Comparison of ENCODE assay signal across 31 mouse cellular contexts in the genomic region with DNA sequence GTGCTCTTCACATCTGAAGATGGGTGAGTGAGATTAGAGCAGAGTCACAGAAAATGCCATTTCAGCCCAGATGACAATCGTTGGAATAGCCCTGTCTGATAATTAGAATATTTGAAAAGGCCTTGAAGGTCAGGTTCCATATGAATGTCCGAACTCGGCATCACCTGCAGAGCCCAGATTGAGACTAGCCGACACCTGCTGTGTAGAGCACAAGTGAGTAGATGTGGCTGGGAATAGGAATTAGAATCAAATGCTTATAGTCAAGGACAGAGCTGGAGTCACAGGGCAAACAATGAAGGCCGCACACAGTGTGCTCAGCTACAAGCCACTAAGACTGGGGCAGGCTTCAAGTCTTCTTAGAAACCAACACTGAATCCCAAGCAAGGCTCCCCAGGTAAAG.
"Had no signal": no experiment of that assay in that cellular context is flagged by ENCODE, and none has a peak within 500 bp of the region (broad histone marks: within the 10 kb centered on the region; RNA-seq: fewer than 3 reads in every experiment).

No protein-coding gene starts in this region.

- H3K36me3 ChIP-seq: liver, embryonic 12.5 days; liver, embryonic 15.5 days; midbrain, embryonic 12.5 days; midbrain, embryonic 15.5 days had no signal

- H3K27ac ChIP-seq: left cerebral cortex, adult 2 months; limb, embryonic 10.5 days; limb, embryonic 12.5 days; limb, embryonic 13.5 days; limb, embryonic 15.5 days; liver, embryonic 12.5 days; liver, embryonic 13.5 days; liver, embryonic 14.5 days; liver, embryonic 15.5 days; lung, embryonic 15.5 days; macrophage; midbrain, embryonic 10.5 days; midbrain, embryonic 12.5 days; midbrain, embryonic 13.5 days; midbrain, embryonic 15.5 days had no signal

- H3K4me2 ChIP-seq: limb, embryonic 12.5 days; limb, embryonic 13.5 days; limb, embryonic 15.5 days; liver, embryonic 11.5 days; liver, embryonic 12.5 days; liver, embryonic 13.5 days; liver, embryonic 15.5 days; lung, embryonic 14.5 days; lung, embryonic 15.5 days; midbrain, embryonic 12.5 days; midbrain, embryonic 13.5 days; midbrain, embryonic 15.5 days had no signal

- DNase-seq: left cerebral cortex, postnatal 4 days; liver; liver, embryonic 13.5 days; liver, postnatal 0 days; lung, adult 18-20 months; lung, adult 2 months; lung, embryonic 14.5 days; lung, postnatal 10 days; lung, postnatal 14 days; lung, postnatal 36 days; lung, postnatal 4 days; midbrain, embryonic 14.5 days had no signal

- ATAC-seq: liver, embryonic 12.5 days; liver, postnatal 0 days; lung, postnatal 0 days; midbrain, embryonic 13.5 days; midbrain, embryonic 15.5 days; midbrain, embryonic 16.5 days had no signal

- H3K9me3 ChIP-seq: limb, embryonic 10.5 days; limb, embryonic 12.5 days; limb, embryonic 13.5 days; limb, embryonic 15.5 days; liver, embryonic 12.5 days; liver, embryonic 13.5 days; liver, embryonic 15.5 days; lung, embryonic 15.5 days; midbrain, embryonic 12.5 days; midbrain, embryonic 13.5 days; midbrain, embryonic 15.5 days had no signal

- H3K27me3 ChIP-seq: limb, embryonic 12.5 days; limb, embryonic 13.5 days; limb, embryonic 15.5 days; liver, embryonic 12.5 days; lung, embryonic 15.5 days; megakaryocyte, embryonic 14.5 days; midbrain, embryonic 12.5 days; midbrain, embryonic 13.5 days; midbrain, embryonic 15.5 days had no signal

- H3K9ac ChIP-seq: limb, embryonic 12.5 days; limb, embryonic 13.5 days; limb, embryonic 15.5 days; liver, embryonic 12.5 days; liver, embryonic 13.5 days; liver, embryonic 14.5 days; liver, embryonic 15.5 days; liver, postnatal 0 days; lung, embryonic 14.5 days; lung, embryonic 15.5 days; midbrain, embryonic 12.5 days; midbrain, embryonic 13.5 days; midbrain, embryonic 15.5 days had no signal

- H3K4me3 ChIP-seq: left cerebral cortex, adult 2 months; limb, embryonic 10.5 days; limb, embryonic 12.5 days; limb, embryonic 13.5 days; limb, embryonic 15.5 days; liver, embryonic 12.5 days; liver, embryonic 13.5 days; liver, embryonic 15.5 days; lung, embryonic 15.5 days; megakaryocyte, embryonic 14.5 days; midbrain, embryonic 10.5 days; midbrain, embryonic 12.5 days; midbrain, embryonic 13.5 days; midbrain, embryonic 15.5 days; myocyte had no signal
